Mouse (Mus musculus): ENCODE measurements at regions not wholly inside any gene's neighbourhood (a gene's known extent, or its start where the extent isn't known, plus 50 kb on each side); places are given as distances from the start of the nearest gene placed in this dataset.

DNA sequence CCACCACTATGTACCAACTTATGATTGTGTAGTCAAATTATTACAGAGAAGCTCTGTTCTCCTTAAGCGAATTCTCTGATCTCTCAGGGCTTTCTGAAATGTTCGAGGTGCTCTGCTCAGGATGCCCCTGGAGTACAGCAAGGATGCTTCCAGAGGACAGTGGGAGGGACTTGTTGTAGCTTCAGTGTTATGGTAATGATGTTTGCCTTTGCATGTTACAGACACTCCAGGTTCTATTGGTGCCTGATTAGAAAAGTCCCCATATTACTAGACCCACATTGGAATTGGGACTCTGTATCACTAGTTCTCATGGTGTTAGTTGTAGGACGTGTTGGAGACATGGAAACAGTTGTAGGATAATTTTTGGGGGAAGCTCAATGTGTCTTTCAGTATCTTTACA is 96.0 kb downstream of the Epdr1 start:
- peak; percentile 86 for DNase-seq (ENCODE audit: low read depth, low spot score)

DNA sequence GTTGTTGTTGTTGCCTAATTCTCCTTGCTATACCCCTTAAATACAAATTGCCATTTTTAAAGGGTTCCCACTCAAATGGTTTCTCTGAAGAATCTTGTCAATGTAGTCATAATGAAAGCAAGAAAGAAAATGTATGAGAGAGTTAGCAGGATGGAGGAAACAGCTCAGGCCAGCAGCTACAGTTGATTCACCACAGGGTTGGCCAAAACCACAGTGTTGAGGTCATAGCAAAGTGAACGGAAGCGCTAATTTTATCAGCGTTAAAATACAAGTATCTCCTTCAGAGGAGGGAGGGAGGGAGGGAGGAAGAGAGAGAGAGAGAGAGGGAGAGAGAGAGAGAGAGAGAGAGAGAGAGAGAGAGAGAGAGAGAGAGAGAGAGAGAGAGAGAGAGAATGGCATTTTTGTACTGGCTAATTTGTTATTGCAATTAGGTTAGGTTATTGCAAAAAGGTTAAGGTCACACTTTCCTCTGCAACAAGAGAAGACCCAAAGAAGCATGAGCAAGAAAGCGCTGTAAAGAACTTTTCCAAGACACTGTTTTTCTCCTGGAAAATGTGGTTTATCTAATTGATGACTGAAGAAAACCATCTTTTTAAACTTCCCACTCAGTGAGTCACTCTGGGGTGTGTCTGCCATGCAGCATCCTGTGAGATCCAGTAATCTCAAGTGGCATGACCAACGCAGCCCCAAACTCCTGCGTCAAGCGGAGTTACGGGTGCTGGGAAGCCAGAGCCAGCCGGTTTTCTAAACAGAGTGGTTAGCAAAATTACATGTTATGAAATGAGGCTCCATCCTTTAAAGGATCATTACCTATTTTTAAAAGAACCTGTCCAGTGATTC is 101.6 kb downstream of the Epdr1 start:
- no peak for DNase-seq (ENCODE audit: low read depth, low spot score)

DNA sequence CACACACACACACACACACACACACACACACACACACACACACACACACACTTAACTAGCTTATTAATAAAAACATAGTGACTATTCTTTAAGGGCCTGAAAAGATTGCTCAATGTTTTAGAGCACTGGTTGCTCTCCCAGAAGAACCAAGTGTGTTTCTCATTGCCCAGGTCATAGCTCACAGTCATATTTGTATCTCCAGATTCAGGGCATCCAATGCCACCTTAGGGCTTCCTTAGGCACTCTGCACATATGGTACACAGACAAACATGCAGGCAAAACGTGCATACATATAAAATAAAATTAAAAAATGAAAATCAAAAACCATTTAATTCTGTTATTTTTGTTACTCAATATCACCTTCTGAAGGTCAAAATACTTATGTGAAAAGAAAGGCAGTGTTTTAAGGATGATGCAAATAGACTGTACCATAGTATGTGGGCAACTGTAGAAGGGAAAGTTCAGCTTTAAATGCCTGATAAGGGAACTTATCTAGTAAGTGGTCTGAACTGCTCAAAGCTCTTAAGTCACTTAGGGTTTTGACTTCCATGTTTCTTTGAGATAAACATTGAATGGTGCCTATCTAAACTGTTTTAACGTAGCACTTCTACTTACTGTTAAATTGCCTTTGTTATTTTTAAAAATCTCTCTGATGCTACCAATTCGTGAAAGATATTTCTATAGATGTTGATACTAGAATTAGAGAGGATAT is 104.7 kb downstream of the Epdr1 start:
- no peak for DNase-seq (ENCODE audit: low read depth, low spot score)

- DNase-seq (ENCODE audit: low read depth, low spot score) = no peak
Measured at GRCm38 (mm10) chr13:19506543-19506942, 110.9 kb upstream of the Stard3nl start.

DNA sequence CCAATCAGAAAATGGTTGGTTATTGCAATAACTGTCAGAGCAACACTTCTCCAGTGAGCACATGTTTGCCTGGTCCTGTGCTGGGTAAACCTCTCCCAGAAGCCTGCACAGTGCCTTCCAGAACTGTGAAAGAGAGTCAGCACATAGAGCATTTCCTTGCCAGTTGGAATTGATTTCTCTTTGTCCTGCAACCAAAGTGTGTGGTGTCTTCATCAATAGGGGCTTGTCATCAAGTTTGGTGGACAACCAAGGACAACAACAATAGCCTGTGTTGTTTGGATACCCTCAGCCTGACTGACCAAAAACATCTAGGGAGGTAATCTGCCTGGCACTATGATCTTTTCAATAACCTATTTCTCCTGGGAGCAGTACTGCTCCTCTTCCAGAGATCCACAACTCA is 108.6 kb upstream of the Stard3nl start:
- DNase-seq (ENCODE audit: low read depth, low spot score) = no peak

GRCm38 (mm10) chr13:19482198-19482597 is 86.6 kb upstream of the Stard3nl start:
- no peak for DNase-seq (ENCODE audit: low read depth, low spot score)

GRCm38 (mm10) chr13:19474041-19474440 is 78.4 kb upstream of the Stard3nl start:
- DNase-seq (ENCODE audit: low read depth, low spot score) = no peak

- no peak for DNase-seq (ENCODE audit: low read depth, low spot score)
Measured at GRCm38 (mm10) chr13:19470729-19471128, 75.1 kb upstream of the Stard3nl start.

DNA sequence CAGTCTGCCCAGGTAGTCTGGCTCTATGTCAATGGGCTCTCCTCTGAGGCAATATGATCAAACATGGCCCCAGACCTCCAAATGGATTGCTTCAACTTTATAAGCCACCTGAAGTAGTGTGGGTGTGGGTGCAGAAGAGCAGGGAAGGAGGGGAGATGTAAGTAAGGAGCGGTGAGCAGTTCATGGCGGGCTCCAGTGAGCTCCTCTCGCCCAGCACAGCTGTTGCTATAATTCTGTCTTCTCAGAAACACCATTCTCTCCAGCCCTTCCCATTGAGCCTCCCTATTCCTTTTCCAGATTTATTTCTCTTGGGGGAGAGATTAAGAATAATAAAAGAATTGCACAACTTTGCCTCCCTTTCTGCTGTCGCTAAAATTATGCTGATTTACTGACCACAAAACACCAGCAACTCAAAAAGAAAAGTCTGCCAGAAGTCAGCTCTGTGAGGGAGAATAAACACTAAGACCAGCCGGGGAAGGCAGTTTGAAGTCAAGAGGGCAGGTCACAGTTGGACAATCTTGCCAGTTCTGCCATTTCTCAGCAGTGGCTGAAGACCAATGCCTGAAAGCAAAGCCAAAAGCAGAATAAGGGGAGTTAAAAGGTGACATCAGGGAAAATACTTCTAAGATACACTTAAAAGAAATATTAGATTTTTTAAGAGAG is 71.3 kb upstream of the Stard3nl start:
- DNase-seq (ENCODE audit: low read depth, low spot score) = no peak

DNA sequence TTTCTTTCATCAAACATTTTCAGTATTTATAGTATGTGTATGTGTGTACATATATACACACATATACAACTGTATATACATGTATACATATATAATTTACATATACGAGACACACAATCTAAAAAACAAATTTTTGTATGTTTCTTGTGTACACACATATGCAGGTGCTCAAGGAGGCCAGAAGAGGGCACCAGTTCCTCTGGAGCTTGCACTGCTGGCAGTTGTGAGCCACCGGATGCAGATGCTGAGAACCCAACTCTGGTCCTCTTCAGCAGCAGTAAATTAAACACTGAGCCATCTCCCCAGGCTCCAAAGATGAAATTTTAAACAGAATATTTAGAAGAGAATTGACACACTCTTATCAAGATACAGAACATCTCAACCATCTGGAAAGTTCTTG is 67.4 kb upstream of the Stard3nl start:
- peak; percentile 27 for DNase-seq (ENCODE audit: low read depth, low spot score)

DNA sequence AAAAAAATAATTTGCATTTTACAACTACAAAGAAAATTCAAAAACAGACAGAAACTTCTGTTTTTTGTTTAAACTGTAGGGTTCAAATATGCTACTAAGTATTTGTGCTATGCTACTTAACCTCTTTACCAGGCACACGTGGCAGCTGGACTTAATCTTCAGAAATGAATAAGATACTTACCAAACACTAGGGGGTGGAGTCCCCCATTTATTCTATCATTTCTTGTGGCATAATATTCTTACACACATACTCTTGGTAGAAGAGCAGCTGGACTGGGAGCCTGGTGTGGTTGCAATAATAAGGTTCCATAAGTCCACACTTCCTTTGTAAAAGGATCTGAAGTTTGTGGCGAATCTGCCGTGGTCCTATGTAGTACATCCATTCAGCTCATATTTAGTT is 53.8 kb upstream of the Stard3nl start:
- no peak for DNase-seq (ENCODE audit: low read depth, low spot score)
